Mouse (Mus musculus): Measurements from ENCODE around the gene Ino80e. TPM values are rescaled to one million over a fixed set of nuclear protein-coding genes. Genes with fewer than 3 reads are reported as not detected.
A peak's percentile ranks its signal among the peaks of the same experiment; 100 is the strongest.

Gene Ino80e
- total RNA-seq, 2 experiments from 2014 or later, result 48.4 to 55.6 TPM

GRCm38 (mm10) chr7:126856741-126857420 is 5.3 kb downstream of the Ino80e start:
- no peak for DNase-seq (ENCODE audit: low spot score in 2 of 2)

GRCm38 (mm10) chr7:126855641-126856040 is 6.5 kb downstream of the Ino80e start:
- DNase-seq (ENCODE audit: low spot score in 2 of 2), result no peak

GRCm38 (mm10) chr7:126853454-126853853 is 8.7 kb downstream of the Ino80e start:
- DNase-seq (ENCODE audit: low spot score in 2 of 2), result no peak

DNA sequence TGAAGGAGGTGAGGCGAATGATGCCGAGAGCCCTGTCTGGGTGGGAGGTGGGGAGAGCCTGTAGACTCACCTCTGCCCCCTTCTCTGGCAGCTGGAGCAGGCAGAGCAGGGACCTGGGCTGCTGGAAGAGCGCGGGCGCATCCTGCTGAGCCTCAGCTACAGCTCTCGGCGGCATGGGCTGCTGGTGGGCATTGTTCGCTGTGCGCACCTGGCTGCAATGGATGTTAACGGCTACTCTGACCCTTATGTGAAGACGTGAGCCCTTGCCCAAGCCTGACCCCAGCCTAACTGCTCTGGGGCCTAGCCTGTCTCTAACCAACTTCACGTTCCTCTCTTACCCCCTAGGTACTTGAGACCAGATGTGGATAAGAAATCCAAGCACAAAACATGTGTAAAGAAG is 11.0 kb downstream of the Ino80e start:
- no peak for DNase-seq (ENCODE audit: low spot score in 2 of 2)

DNA sequence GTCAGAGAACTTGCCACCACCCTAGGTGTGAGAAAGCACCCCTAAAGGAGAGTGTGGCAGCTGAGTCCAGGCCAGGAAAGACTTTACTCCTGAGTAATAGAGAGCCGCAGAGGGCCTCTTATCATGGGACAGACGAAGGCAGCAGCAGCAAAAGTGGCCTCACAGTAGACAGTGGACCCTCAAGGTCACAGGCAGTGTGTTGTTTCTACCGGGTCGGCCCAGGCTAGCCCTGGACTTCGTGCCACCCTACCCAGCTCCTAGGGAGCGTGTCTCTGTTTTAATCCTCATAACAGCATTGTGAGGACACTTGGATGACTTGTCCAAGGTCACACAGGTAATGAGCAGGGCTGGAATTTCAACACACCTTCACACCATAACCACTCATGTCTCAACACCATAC is 12.0 kb downstream of the Ino80e start:
- DNase-seq (ENCODE audit: low spot score in 2 of 2), result no peak

- DNase-seq (ENCODE audit: low spot score in 2 of 2), result no peak
Observed at GRCm38 (mm10) chr7:126848794-126849193, 13.4 kb downstream of the Ino80e start.

GRCm38 (mm10) chr7:126847421-126848398 is 14.5 kb downstream of the Ino80e start:
- no peak for DNase-seq (ENCODE audit: low spot score in 2 of 2)

DNA sequence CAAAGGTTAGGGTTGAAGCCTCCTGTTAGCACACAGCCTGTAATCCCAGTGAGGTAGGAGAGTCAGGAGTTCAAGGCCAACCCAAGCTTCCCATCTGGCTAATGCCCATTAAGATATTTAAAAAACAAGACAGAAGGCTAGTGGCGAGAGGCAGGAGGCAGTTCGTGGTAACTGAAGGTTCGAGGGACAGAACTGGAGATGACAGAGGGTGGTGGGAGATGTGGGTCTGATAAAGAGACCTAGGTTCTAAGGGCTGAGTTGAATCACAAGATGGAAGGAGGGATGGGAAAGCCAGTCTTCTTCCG is 15.1 kb downstream of the Ino80e start, which contains the start of gene Doc2a:
Gene Doc2a (plus strand): TSS at position 301 of the 305 bp plus-strand sequence.
- no peak for DNase-seq (ENCODE audit: low spot score in 2 of 2)

DNA sequence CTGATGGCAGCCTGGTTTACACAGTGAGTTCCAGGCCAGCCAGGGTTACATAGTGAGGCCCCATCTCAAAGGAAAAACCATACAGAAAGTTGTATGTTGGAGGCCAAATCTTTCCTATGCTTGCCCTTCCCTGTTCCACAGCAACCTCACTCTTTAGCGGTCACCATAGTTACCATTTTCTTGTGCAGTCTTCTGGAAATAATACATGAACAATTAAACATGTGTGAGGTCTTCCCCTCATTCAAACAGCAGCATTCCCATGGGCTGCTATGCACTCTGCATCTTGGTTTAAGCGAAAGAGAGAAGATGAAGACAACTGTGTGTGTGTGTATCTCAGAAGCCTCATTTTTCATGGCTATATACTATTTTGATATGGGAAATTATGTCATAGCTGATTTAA is 16.7 kb downstream of the Ino80e start:
- no peak for DNase-seq (ENCODE audit: low spot score in 2 of 2)

- no peak for DNase-seq (ENCODE audit: low spot score in 2 of 2)
Observed at GRCm38 (mm10) chr7:126843276-126843675, 18.9 kb downstream of the Ino80e start.

- no peak for DNase-seq (ENCODE audit: low spot score in 2 of 2)
Observed at GRCm38 (mm10) chr7:126833294-126833693, 28.9 kb downstream of the Ino80e start.

- DNase-seq (ENCODE audit: low spot score in 2 of 2), result peak; percentile 72 to 86
Observed at GRCm38 (mm10) chr7:126832036-126832598, 30.1 kb downstream of the Ino80e start.

- DNase-seq (ENCODE audit: low spot score in 2 of 2), result no peak
Observed at GRCm38 (mm10) chr7:126831539-126831938, 30.6 kb downstream of the Ino80e start, which contains the start of gene 4930451I11Rik. Gene 4930451I11Rik (minus strand): TSS chr7:126831639.

GRCm38 (mm10) chr7:126825952-126826351 is 36.2 kb downstream of the Ino80e start:
- DNase-seq (ENCODE audit: low spot score in 2 of 2), result no peak

DNA sequence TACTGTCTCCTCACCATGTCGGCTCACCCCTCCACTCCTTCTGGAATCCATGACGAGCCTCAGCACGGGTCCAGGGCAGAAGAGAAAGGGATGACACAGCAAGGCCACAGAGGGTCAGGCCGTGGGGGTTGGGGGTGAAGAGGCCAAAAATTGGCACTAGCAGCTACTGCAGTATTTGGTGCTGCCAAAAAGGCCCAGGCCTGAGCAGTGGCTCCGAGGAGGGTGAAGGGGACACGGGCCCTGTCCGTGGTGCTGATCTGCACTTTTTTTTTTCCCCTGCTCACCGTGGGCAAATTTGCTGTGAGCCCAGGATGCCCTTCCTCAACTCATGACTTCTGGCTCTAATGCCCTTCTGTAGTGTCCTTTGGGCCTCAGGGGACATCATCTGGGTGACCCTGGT is 36.8 kb downstream of the Ino80e start:
- no peak for DNase-seq (ENCODE audit: low spot score in 2 of 2)

GRCm38 (mm10) chr7:126823940-126824339 is 38.2 kb downstream of the Ino80e start:
- no peak for DNase-seq (ENCODE audit: low spot score in 2 of 2)

- DNase-seq (ENCODE audit: low spot score in 2 of 2), result no peak
Observed at GRCm38 (mm10) chr7:126823202-126823711, 38.9 kb downstream of the Ino80e start.

DNA sequence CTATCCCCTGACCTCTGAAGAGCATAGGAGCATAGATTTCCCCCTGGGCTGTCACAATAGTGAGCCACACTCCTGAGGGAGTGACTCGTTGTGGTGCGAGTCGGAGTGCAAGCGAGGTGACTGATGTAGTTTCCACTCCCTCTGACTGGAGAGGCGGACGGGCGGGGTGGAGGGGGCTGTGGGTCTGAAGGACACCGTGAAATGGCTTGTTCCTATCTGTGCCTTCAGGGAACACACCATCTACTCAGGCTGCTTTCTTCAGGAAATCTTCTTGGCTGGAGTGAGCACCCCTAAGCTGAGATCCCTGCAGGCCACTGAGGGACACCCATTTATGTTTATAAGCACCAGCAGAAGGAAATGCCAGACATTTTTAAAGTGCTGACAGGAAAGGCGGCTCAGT is 39.4 kb downstream of the Ino80e start:
- no peak for DNase-seq (ENCODE audit: low spot score in 2 of 2)

DNA sequence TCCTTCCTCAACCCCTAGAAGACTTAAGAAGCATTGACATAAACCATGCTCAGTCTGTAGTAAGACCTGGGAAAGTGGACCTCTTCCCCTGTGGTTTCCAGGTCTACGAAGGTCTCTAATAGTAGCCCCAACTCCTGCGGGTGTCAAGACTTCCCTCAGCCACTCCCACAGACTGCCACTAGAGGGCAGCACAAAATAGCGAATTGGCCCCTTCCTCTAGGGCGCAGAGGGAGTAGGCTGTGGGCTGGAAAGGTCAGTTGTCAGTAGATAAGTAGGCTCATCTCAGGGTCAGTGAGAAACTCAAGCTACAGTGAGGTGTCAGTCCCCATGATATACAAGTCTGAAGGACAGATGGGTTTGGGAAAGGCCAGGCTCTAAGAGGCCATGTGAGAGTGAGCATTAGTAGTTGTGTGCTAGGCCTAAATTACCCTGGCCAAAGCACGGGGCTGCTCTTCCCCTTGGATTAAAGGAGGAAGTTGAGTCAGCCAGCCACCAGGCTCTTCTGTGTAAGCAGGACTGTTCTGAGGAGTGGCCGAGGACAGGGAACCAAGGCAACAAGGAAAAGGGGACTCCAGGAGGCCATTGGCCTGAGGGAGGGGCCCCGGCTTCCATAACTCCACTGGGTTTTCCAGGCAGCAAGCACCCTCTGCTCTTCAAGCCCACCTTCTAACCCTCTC is 40.2 kb downstream of the Ino80e start:
- peak; percentile 56 to 85 for DNase-seq (ENCODE audit: low spot score in 2 of 2)

DNA sequence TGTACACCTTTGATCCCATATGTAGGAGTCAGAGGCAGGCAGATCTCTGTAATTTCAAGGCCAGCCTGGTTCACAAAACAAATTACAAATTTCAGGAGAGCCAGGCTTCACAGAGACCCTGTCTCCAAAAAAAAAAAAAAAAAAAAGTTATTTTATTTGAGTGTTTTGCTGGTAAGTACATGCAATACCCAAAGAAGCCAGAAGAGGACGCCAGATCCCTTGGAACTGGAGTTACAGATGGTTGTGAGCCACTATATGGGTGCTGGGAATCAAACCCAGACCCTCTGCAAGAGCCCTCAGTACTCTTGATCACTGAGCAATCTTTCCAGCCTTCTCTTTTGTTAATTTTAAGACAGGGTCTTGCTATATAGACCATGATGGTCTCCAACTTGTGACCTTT is 43.4 kb downstream of the Ino80e start:
- no peak for DNase-seq (ENCODE audit: low spot score in 2 of 2)

- DNase-seq (ENCODE audit: low spot score in 2 of 2), result no peak
Observed at GRCm38 (mm10) chr7:126817595-126817994, 44.6 kb downstream of the Ino80e start.

Measured in layer of hippocampus, adult 18-20 months (tissue).